Mouse (Mus musculus) spleen, adult 2 months (tissue): ENCODE data around the gene Tet2.

Experiments
- CTCF ChIP-seq: fragments of 200-500 bp; IDR thresholded peaks from 2 replicates; pipeline ENCODE4 v1.5.1; 2011; ENCODE audit warnings: mild to moderate bottlenecking, inconsistent platforms; ENCODE audit not compliant: insufficient read depth, insufficient read length, insufficient replicate concordance; ENCODE audit errors: extremely low read depth
- POLR2A ChIP-seq: fragments of 200-500 bp; IDR thresholded peaks from 2 replicates; pipeline ENCODE4 v1.6.1; 2011; ENCODE audit warnings: low read depth, low read length, inconsistent platforms

GRCm38 (mm10) chr3:133585010-133585409 is 40.1 kb upstream of the Tet2 start:
- TF ChIP-seq POLR2A = no peak
- TF ChIP-seq CTCF = no peak
